Mouse (Mus musculus) T-cell, adult 2 months (primary cell): ENCODE data around the gene Gm10401.

Source experiments
- DNase-seq: peaks from one replicate; pipeline ENCODE4 v3.0.0; 2022; ENCODE audit warnings: low spot score

The Gm10401 gene

GRCm38 (mm10) chr5:115070457-115070856 is 27.6 kb downstream of the Gm10401 start:
- DNase-seq: no peak

GRCm38 (mm10) chr5:115069611-115070010 is 28.5 kb downstream of the Gm10401 start:
- no peak for DNase-seq

GRCm38 (mm10) chr5:115068671-115069421 is 29.2 kb downstream of the Gm10401 start:
- no peak for DNase-seq

- DNase-seq: no peak
These were observed 31.9 kb downstream of the Gm10401 start for GRCm38 (mm10) chr5:115066245-115066644.

- DNase-seq: no peak
These were observed 34.7 kb downstream of the Gm10401 start for GRCm38 (mm10) chr5:115063391-115063790.

- no peak for DNase-seq
These were observed 35.5 kb downstream of the Gm10401 start for GRCm38 (mm10) chr5:115062566-115062965.

GRCm38 (mm10) chr5:115060977-115061376 is 37.1 kb downstream of the Gm10401 start:
- no peak for DNase-seq

- no peak for DNase-seq
These were observed 37.9 kb downstream of the Gm10401 start for GRCm38 (mm10) chr5:115060067-115060695.

- no peak for DNase-seq
These were observed 39.4 kb downstream of the Gm10401 start for GRCm38 (mm10) chr5:115058584-115059297.

GRCm38 (mm10) chr5:115057153-115057552 is 40.9 kb downstream of the Gm10401 start:
- no peak for DNase-seq

- no peak for DNase-seq
These were observed 42.7 kb downstream of the Gm10401 start for GRCm38 (mm10) chr5:115055418-115055817.

- no peak for DNase-seq
These were observed 44.2 kb downstream of the Gm10401 start for GRCm38 (mm10) chr5:115053791-115054396.

GRCm38 (mm10) chr5:115052546-115052945 is 45.5 kb downstream of the Gm10401 start:
- no peak for DNase-seq

- no peak for DNase-seq
These were observed 47.3 kb downstream of the Gm10401 start for GRCm38 (mm10) chr5:115050776-115051175.

- DNase-seq: no peak
These were observed 48.4 kb downstream of the Gm10401 start for GRCm38 (mm10) chr5:115049692-115050091.
